Mouse (Mus musculus) bone marrow, adult 2 months (tissue): Measurements from ENCODE around the gene Bbs1.

Experiments used
- CTCF ChIP-seq: fragments of 200-500 bp; IDR thresholded peaks from 2 replicates; pipeline ENCODE4 v1.5.1; 2011; ENCODE audit warnings: low read length, control low read depth; ENCODE audit not compliant: control insufficient read depth, insufficient read depth
- POLR2A ChIP-seq: fragments of 200-500 bp; IDR thresholded peaks from 2 replicates; pipeline ENCODE4 v1.6.1; 2011; ENCODE audit warnings: low read depth, mild to moderate bottlenecking, control low read depth, low read length, borderline replicate concordance; ENCODE audit not compliant: control insufficient read depth

- no peak for TF ChIP-seq POLR2A
- no peak for TF ChIP-seq CTCF
Observed at GRCm38 (mm10) chr19:4909376-4909775, 2.9 kb upstream of the Bbs1 start.
